Mouse (Mus musculus) forebrain, embryonic 13.5 days (tissue): ENCODE results near the gene 9530077C05Rik. TPM values are rescaled to one million over a fixed set of nuclear protein-coding genes. Genes with fewer than 3 reads are reported as not detected.

Experiments
- ATAC-seq: fragments of 200-750 bp; cut with Nextera tagmentation; 2 replicates; pipeline ENCODE4 v1.8.0; 2017
- H3K27ac ChIP-seq: fragments of 300-500 bp; sonication (generic); 2 replicates; pipeline ENCODE4 v1.5.1; 2015; ENCODE audit warnings: inconsistent platforms, mild to moderate bottlenecking, moderate library complexity
- H3K27me3 ChIP-seq: fragments of 300-500 bp; sonication (generic); 2 replicates; pipeline ENCODE4 v1.6.1; 2015; ENCODE audit warnings: mild to moderate bottlenecking, inconsistent platforms
- H3K36me3 ChIP-seq: fragments of 300-500 bp; sonication (generic); 2 replicates; pipeline ENCODE4 v1.6.1; 2015; ENCODE audit warnings: mild to moderate bottlenecking, inconsistent platforms; ENCODE audit not compliant: poor library complexity, severe bottlenecking
- H3K4me1 ChIP-seq: fragments of 300-500 bp; sonication (generic); 2 replicates; pipeline ENCODE4 v1.6.1; 2015; ENCODE audit warnings: inconsistent platforms
- H3K4me2 ChIP-seq: fragments of 300-500 bp; sonication (generic); 2 replicates; pipeline ENCODE4 v1.6.1; 2015; ENCODE audit warnings: inconsistent platforms, mild to moderate bottlenecking, moderate library complexity
- H3K4me3 ChIP-seq: fragments of 300-500 bp; sonication (generic); 2 replicates; pipeline ENCODE4 v1.5.1; 2015; ENCODE audit warnings: mild to moderate bottlenecking, inconsistent platforms
- H3K9ac ChIP-seq: fragments of 300-500 bp; sonication (generic); 2 replicates; pipeline ENCODE4 v1.6.1; 2015; ENCODE audit warnings: mild to moderate bottlenecking, inconsistent platforms
- H3K9me3 ChIP-seq: fragments of 300-500 bp; sonication (generic); replicated peaks from 2 replicates; pipeline ENCODE4 v1.6.1; 2016; ENCODE audit warnings: inconsistent platforms
- WGBS: fragments of 180-500 bp; shearing (Covaris S2); methylation state at CpG from one replicate; pipeline ENCODE4 v1.1.7; 2015; 5-methylcytosine and 5-hydroxymethylcytosine counted together
- polyA plus RNA-seq: library from polyadenylated mRNA; unstranded; fragments of >200 nt; fragmentation: Nextera tagmentation; extraction: Ambion mirVana; gene quantifications from 2 replicates; pipeline ENCODE4 v1.2.1, GENCODE M21; 2015

9530077C05Rik gene
- polyA plus RNA-seq, 1 experiment from 2014 or later: 8.6 TPM

DNA sequence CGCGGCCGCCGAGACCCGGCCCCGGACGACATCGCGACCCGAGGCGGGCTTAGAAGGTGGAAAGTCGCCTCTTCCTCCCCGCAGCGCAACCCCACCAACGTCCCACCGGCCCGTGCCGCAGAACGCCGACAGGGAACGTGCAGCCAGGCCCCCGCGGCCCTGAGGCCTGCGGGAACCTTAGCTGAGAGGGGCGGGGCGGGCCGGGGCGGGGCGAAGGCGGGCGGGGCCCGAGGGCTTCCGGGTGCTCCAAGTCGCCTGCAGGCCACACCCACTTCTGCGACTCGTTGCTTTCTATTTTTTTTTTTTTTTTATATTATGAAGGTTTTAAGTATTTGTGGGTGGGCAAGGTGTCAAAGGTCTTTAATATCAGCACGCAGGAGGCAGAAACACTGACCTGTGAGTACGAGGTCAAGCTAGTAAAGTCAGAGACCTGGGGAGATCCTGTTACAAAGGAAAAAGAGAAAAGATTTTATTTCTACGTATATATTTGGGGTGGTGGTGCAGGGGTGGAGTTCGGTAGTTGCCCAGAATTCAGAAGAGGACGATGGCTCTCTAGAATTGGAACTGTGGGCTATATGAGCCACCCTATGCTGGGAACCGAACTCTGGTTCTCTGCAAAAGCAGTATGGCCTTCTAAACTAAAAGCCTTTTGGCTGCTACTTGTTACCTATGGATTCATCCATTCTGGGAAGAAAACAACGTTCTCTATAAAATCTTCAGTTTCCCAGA, 57.0 kb downstream of the 9530077C05Rik start:
- H3K4me1 ChIP-seq: peaks cover 10% of the 10 kb centered on the region
- H3K27me3 ChIP-seq: no peaks in the 10 kb centered on the region
- peak overlapping the region; percentile 85 for H3K4me2 ChIP-seq
- no peaks in the 10 kb centered on the region for H3K9me3 ChIP-seq
- H3K4me3 ChIP-seq: peak overlapping the region; percentile 88
- ATAC-seq: peak; percentile 92
- peak overlapping the region; percentile 94 for H3K9ac ChIP-seq
- 3% methylated on average over 43 of the region's 43 CpGs for WGBS
- peak overlapping the region; percentile 91 for H3K27ac ChIP-seq
- H3K36me3 ChIP-seq: peaks cover 13% of the 10 kb centered on the region

DNA sequence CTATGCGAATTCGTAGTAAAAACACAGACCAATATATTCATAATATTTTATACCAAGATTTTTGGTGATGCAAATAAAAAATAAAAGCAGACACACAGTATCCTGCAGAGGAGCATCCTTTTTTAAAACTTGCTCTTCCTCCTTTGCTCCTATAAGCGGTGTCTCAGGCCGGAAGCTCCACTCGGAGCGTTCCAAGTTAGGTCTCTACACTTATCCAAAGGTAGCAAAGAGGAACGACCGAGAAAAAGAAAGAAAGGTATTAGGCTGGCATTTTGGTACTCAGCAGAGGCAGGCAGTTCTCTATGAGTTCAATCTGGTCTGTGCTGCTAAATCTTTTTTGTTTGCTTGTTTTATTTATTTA, 57.6 kb downstream of the 9530077C05Rik start:
- Histone ChIP-seq H3K4me2 (no peak overlapping the region), H3K9ac (no peak overlapping the region)
- no peak for ATAC-seq

DNA sequence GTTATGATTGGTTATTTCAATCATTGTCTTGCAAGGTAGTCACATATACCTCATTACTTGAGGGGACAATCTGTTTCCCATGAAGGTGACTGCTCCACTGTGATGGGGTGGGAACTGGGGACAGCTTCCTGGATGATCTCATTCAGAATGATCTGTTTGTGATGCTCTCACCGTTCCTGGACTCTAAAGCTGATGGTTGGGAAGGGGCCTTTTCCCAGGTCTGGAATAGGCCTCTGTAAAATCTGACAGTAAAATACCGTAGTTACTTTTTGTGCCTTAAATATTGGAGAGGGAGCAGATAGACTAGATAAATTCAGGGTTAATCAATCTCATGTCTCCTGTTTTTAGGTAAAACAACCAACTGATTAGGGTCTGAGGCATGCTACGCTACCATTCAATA, 58.3 kb downstream of the 9530077C05Rik start, which contains the start of gene Rp9:
Rp9 (minus strand) TSS at position 101 of the 400 bp plus-strand sequence.
- Histone ChIP-seq H3K27ac (no peak within 1 kb of the TSS; the same call in 1 of the 2 replicates), H3K36me3 (peaks cover 8% of the 10 kb centered on the region), H3K4me3 (peak within 1 kb of the TSS; percentile 88), H3K27me3 (no peaks in the 10 kb centered on the region), H3K4me1 (peaks cover 10% of the 10 kb centered on the region), H3K9me3 (no peaks in the 10 kb centered on the region), H3K9ac (peak within 1 kb of the TSS; percentile 94; the same call in 1 of the 2 replicates), H3K4me2 (peak within 1 kb of the TSS; percentile 85)
- ATAC-seq: no peak
- WGBS: 87% methylated on average over 3 of the region's 3 CpGs

More for the DNA sequence above, 57.6 kb downstream of the 9530077C05Rik start:
- no peak overlapping the region for H3K4me3 ChIP-seq
- H3K27me3 ChIP-seq: no peaks in the 10 kb centered on the region
- peaks cover 13% of the 10 kb centered on the region for H3K36me3 ChIP-seq
- H3K9me3 ChIP-seq: no peaks in the 10 kb centered on the region
- peaks cover 10% of the 10 kb centered on the region for H3K4me1 ChIP-seq
- 76% methylated on average over 8 of the region's 8 CpGs for WGBS
- H3K27ac ChIP-seq: no peak overlapping the region

DNA sequence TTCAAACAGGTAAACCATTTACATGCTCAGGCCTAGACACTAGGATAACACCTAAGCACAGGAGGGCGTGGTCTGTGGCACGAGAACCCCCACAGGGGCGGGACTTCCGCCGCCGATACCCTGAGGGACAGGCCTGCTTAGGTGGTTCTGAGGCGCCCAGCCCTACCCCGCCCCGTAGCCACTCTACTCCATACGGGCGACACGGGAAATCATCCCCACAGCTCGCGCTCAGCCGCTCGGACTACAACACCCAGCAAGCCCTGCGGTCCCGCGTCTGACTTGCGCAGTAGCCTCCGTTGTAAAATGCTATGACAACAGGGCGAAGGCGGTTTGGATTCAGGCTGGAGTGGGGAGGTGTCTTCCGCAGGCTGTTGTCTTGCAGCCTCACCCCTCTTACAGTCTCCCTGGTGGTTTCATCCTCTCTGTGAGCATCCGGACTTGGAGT, 64.1 kb downstream of the 9530077C05Rik start, which contains the start of gene Bbs9:
Bbs9 (plus strand) TSS at position 292 of the 445 bp plus-strand sequence.
- Histone ChIP-seq H3K4me3 (peak within 1 kb of the TSS; percentile 60), H3K4me2 (peak within 1 kb of the TSS; percentile 83), H3K9me3 (no peaks in the 10 kb centered on the region), H3K9ac (peak within 1 kb of the TSS; percentile 67), H3K27ac (peak within 1 kb of the TSS; percentile 62), H3K27me3 (no peaks in the 10 kb centered on the region), H3K36me3 (no peaks in the 10 kb centered on the region), H3K4me1 (peaks cover 12% of the 10 kb centered on the region)
- peak; percentile 100 for ATAC-seq
- under 1% methylated on average over 25 of the region's 25 CpGs for WGBS

DNA sequence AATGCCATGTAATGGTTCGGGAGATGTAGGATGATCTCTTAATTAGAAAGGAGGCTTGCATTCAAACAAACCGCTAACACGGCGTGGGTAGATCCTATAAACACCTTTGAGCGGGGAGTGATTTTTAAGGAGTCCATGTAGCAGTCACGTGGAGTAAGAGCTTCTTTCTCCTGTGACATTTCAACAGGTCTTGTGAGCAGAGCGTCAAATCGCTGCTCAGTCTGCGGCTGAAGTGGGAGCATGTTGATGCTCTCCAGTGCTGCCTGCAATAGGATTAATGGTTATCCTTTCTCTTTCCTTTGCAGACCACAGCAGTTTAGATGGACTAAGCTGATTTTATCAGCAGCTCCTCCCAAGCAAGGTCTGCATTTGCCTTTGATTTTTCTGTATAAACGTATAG, 65.0 kb downstream of the 9530077C05Rik start:
- peak overlapping the region; percentile 83 for H3K4me2 ChIP-seq
- 4% methylated on average over 10 of the region's 10 CpGs for WGBS
- peak overlapping the region; percentile 67 for H3K9ac ChIP-seq
- H3K27me3 ChIP-seq: no peaks in the 10 kb centered on the region
- H3K9me3 ChIP-seq: no peaks in the 10 kb centered on the region
- H3K27ac ChIP-seq: no peak overlapping the region
- H3K36me3 ChIP-seq: no peaks in the 10 kb centered on the region
- H3K4me3 ChIP-seq: peak overlapping the region; percentile 60
- peaks cover 12% of the 10 kb centered on the region for H3K4me1 ChIP-seq
- no peak for ATAC-seq

DNA sequence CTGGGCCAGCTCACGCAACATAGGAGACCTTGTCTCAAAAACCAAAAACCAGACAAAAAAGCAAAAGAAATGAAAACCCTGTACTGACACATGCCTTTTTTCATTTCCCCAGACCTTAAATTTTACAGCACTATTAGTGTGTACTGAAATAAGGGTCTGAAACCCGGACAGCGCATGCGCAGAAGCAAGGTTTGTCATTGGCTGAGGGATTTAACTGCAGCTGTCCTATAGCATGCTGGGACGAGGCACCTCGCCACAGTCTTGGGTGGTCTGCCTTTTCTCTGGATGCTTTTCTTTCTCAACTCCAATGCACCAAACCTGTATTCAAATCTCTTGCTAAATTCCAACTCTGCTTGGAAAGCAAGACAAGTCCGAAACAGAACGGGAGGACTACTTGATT, 67.6 kb downstream of the 9530077C05Rik start:
- ATAC-seq: no peak
- no peaks in the 10 kb centered on the region for H3K9me3 ChIP-seq
- no peaks in the 10 kb centered on the region for H3K27me3 ChIP-seq
- H3K4me2 ChIP-seq: no peak overlapping the region
- H3K4me3 ChIP-seq: no peak overlapping the region
- no peaks in the 10 kb centered on the region for H3K36me3 ChIP-seq
- peaks cover 12% of the 10 kb centered on the region for H3K4me1 ChIP-seq
- WGBS: 92% methylated on average over 8 of the region's 8 CpGs
- no peak overlapping the region for H3K27ac ChIP-seq
- no peak overlapping the region for H3K9ac ChIP-seq

DNA sequence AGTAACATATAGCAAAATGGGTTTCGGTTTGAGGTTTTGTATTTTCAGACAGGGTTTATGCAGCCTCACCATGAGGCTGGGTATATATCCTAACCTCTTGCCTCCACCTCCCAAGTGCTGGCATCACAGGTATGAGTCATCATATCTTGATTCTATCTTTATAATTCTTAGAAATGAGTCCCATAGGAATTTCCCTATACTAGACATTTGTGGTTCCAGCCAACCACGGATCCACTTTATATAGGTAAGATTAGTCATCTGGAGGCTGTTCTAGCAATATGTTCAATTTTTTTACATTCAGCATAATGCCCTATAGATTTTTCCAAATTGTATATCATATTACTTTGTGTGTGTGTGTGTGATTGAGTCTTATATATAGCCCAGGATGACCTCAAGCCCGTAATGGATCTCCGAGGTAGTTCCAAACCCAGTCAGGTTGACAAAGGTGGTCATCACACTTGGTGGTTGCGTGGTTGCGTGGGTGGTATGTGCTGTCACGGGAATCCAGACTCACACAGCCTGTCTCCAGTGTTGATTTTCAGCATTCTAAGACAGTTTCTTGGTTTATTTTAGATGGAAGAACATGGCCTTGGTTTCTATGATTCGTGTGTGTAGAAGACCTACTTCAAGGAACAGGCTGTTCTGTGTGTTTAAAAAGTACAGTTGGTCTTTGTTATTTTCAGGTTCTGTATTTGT, 72.7 kb downstream of the 9530077C05Rik start:
- WGBS: 94% methylated on average over 8 of the region's 8 CpGs
- Histone ChIP-seq H3K4me3 (no peak overlapping the region), H3K36me3 (no peaks in the 10 kb centered on the region), H3K27ac (no peak overlapping the region), H3K27me3 (no peaks in the 10 kb centered on the region), H3K4me1 (0 out of 2 replicates have a peak, but pooled peaks cover 3% of the 10 kb centered on the region), H3K4me2 (no peak overlapping the region), H3K9ac (no peak overlapping the region), H3K9me3 (no peaks in the 10 kb centered on the region)
- ATAC-seq: no peak

DNA sequence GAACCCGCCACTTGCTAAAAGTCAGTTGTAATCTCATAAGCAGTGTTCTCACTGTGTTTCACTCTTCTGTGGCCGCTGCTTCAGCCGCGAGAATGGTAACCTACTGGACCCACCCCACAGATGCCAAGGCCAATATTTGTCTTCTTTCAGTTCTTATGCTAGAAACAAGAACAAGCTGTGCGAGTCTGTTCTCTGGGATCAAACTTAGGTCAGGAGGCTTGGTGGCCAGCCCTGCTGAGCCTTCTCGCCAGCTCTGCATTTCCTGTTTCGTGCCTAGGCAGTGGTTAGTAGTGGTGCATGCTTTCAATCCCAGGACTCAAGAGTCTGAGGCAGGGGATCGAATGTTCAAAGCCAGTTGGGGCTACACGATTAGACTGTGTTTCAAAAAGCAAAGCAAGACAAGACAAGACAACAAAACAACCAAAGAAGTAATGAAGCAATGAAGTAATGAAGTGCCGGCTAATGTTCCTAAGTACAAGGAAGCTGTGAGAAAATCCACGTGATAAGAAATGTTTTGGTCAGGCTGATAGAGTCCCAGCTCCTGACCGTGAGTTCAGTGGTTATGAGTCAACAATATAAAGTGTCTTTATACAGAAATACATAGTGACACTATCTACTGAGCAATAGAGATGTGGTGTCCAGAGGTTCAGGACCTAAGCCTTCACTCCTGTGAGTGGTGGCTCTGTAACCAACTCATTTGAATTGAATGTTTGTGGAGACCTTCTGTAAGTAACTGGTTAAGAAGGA, 73.4 kb downstream of the 9530077C05Rik start:
- Histone ChIP-seq H3K36me3 (no peaks in the 10 kb centered on the region), H3K9ac (no peak overlapping the region), H3K9me3 (no peaks in the 10 kb centered on the region), H3K27me3 (no peaks in the 10 kb centered on the region), H3K4me2 (no peak overlapping the region), H3K4me3 (no peak overlapping the region), H3K4me1 (0 out of 2 replicates have a peak, but pooled peaks cover 3% of the 10 kb centered on the region), H3K27ac (no peak overlapping the region)
- no peak for ATAC-seq
- WGBS: 95% methylated on average over 12 of the region's 12 CpGs

DNA sequence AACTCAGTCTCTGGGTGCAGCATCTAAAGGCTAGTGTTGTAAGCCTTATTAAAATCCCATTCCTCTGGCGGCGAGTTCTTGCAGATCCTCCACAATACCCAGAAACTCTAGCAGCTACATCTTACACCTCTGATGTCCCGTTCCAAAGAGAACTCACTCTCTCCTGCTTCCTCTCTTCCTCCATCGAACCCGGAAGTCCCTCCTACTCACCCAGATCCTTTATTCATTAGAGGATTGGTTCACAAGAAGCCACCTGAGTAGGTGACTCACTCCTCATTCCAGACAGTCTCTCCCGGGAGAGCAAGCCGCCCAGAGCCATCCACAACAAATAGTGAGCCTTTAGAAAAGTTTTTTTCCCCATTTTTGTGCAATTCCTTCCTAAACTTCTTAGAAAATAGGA, 74.9 kb downstream of the 9530077C05Rik start:
- H3K9me3 ChIP-seq: no peaks in the 10 kb centered on the region
- H3K4me1 ChIP-seq: 0 out of 2 replicates have a peak, but pooled peaks cover 3% of the 10 kb centered on the region
- whole genome bisulfite sequencing: 92% methylated on average over 7 of the region's 7 CpGs
- H3K36me3 ChIP-seq: no peaks in the 10 kb centered on the region
- ATAC-seq: no peak
- H3K4me2 ChIP-seq: no peak overlapping the region
- H3K27ac ChIP-seq: no peak overlapping the region
- H3K9ac ChIP-seq: no peak overlapping the region
- no peaks in the 10 kb centered on the region for H3K27me3 ChIP-seq
- no peak overlapping the region for H3K4me3 ChIP-seq

DNA sequence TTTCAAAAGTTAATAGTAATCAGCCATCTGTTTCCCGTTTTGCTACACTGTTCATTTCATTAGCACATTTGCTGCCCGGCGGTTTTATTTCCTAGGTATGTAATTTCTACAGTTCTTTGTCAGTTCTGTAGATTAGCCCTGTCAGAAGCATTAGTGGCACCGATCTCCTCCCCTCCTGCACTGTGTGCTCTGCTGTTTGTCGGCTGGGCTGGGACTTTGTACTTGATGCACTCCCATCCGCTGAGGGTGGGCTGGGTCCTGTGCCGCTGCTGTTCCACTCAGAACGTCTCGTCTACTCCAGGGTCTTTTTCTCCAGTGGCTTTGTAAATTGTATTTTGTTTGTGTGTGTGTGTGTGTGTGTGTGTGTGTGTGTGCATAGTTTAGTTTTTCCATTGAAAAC, 77.7 kb downstream of the 9530077C05Rik start:
- 0 out of 2 replicates have a peak, but pooled peaks cover 3% of the 10 kb centered on the region for H3K4me1 ChIP-seq
- no peak overlapping the region for H3K9ac ChIP-seq
- no peak overlapping the region for H3K4me2 ChIP-seq
- ATAC-seq: no peak
- no peak overlapping the region for H3K27ac ChIP-seq
- H3K9me3 ChIP-seq: no peaks in the 10 kb centered on the region
- no peaks in the 10 kb centered on the region for H3K36me3 ChIP-seq
- no peak overlapping the region for H3K4me3 ChIP-seq
- no peaks in the 10 kb centered on the region for H3K27me3 ChIP-seq
- 60% methylated on average over 9 of the region's 9 CpGs for WGBS
